Mouse (Mus musculus) liver, embryonic 13.5 days (tissue): ENCODE measurements at regions not wholly inside any gene's neighbourhood (a gene's known extent, or its start where the extent isn't known, plus 50 kb on each side); places are given as distances from the start of the nearest gene placed in this dataset.
"Not testable (repeated sequence)": the region's sequence is repeated elsewhere in the genome, so short reads cannot be mapped to it uniquely, and the experiment has no call there.

Experiments
- ATAC-seq: fragments of 200-750 bp; cut with Nextera tagmentation; 2 replicates; pipeline ENCODE4 v1.8.0; 2017; ENCODE audit warnings: low read depth, mild to moderate bottlenecking, moderate number of reproducible peaks, moderate library complexity
- DNase-seq: peaks from one replicate; pipeline ENCODE4 v3.0.0; 2022
- H3K27ac ChIP-seq: fragments of 300-500 bp; sonication (generic); 2 replicates; pipeline ENCODE4 v1.5.1; 2015; ENCODE audit warnings: moderate library complexity, mild to moderate bottlenecking, inconsistent platforms
- H3K27me3 ChIP-seq: fragments of 300-500 bp; sonication (generic); 2 replicates; pipeline ENCODE4 v1.6.1; 2015; ENCODE audit warnings: mild to moderate bottlenecking, inconsistent platforms
- H3K36me3 ChIP-seq: fragments of 300-500 bp; sonication (generic); 2 replicates; pipeline ENCODE4 v1.6.1; 2015; ENCODE audit warnings: mild to moderate bottlenecking, inconsistent platforms
- H3K4me1 ChIP-seq: fragments of 300-500 bp; sonication (generic); replicated peaks from 2 replicates; pipeline ENCODE4 v1.6.1; 2015; ENCODE audit warnings: inconsistent platforms
- H3K4me2 ChIP-seq: fragments of 300-500 bp; sonication (generic); 2 replicates; pipeline ENCODE4 v1.6.1; 2015; ENCODE audit warnings: inconsistent platforms, mild to moderate bottlenecking, moderate library complexity
- H3K4me3 ChIP-seq: fragments of 300-500 bp; sonication (generic); replicated peaks from 2 replicates; pipeline ENCODE4 v1.5.1; 2015; ENCODE audit warnings: mild to moderate bottlenecking, inconsistent platforms
- H3K9ac ChIP-seq: fragments of 300-500 bp; sonication (generic); 2 replicates; pipeline ENCODE4 v1.6.1; 2015; ENCODE audit warnings: mild to moderate bottlenecking, inconsistent platforms
- H3K9me3 ChIP-seq: fragments of 300-500 bp; sonication (generic); replicated peaks from 2 replicates; pipeline ENCODE4 v1.6.1; 2016; ENCODE audit warnings: inconsistent platforms
- WGBS: fragments of 180-500 bp; shearing (Covaris S2); methylation state at CpG from one replicate; pipeline ENCODE4 v1.1.7; 2015; ENCODE audit not compliant: insufficient replicate concordance; 5-methylcytosine and 5-hydroxymethylcytosine counted together

DNA sequence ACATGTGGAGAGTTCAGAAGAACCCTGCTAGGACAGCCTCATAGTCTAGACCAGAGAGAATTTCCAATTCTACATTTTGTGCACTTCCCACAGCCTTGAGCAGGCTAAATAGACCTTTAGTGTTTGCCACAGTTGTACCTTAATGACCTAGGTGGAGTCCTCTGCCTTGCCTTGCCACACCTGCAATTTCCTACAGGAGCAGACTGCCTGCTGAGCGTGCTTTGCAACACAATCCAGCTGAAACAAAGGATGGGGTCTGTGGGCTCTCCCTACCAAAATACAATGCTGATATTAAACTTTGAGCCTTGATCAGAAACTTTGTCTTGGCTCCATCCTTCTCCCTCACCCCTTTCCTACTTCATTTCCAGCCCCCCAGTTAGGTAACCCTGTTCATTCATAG is 326.0 kb upstream of the Snx7 start:
- Histone ChIP-seq H3K4me2 (no peak overlapping the region), H3K9ac (no peak overlapping the region), H3K4me3 (no peak overlapping the region), H3K4me1 (no peaks in the 10 kb centered on the region), H3K36me3 (no peaks in the 10 kb centered on the region), H3K9me3 (no peaks in the 10 kb centered on the region), H3K27ac (no peak overlapping the region), H3K27me3 (no peaks in the 10 kb centered on the region)
- WGBS = 44% methylated on average over 1 of the region's 1 CpGs
- no peak for DNase-seq
- ATAC-seq = no peak

DNA sequence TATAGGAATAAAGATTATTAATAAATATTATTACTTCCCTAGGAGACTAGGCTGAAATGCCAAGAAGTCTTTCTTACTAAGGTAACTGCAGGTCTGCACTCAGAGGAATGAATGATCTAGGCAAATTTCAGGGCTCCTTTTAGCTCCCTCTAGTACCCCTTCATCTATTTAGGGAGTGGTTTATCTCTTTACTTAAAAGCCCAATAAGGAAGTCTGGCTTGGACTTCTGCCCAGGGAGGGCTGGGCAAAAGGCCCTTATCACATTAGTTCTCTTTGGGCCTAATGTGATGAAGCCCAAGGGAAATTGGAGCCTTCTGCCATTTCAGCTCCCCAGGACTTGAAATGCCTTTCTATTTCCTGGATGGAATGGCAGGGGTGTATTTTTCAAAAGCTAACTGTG is 320.6 kb upstream of the Snx7 start:
- Histone ChIP-seq H3K4me1 (no peaks in the 10 kb centered on the region), H3K36me3 (no peaks in the 10 kb centered on the region), H3K27ac (no peak overlapping the region), H3K4me2 (no peak overlapping the region), H3K4me3 (no peak overlapping the region), H3K9ac (no peak overlapping the region), H3K9me3 (no peaks in the 10 kb centered on the region; the same call in 1 of the 2 replicates), H3K27me3 (no peaks in the 10 kb centered on the region)
- DNase-seq = no peak
- no peak for ATAC-seq

DNA sequence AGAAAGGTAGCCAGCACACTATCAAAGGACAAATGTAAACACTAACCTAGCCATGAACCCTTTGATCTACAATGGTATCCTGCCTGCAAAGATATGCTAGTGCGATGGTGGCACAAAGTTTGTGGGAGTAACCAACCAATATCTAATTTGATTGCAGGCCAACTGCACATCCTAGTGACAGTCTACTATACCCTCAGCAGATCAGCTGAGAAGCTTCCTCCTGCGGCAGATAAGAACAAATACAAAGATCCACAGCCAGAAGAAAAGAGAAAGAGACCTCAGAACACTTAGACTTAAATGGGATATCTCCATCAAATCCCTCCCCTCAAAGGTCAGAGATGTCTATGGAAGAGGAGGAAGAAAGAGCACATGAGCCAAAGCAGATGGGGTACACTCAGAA is 308.7 kb upstream of the Snx7 start:
- DNase-seq = no peak
- Histone ChIP-seq H3K9ac (no peak overlapping the region), H3K4me3 (no peak overlapping the region), H3K27me3 (no peaks in the 10 kb centered on the region), H3K27ac (no peak overlapping the region), H3K4me1 (no peaks in the 10 kb centered on the region), H3K36me3 (no peaks in the 10 kb centered on the region), H3K4me2 (no peak overlapping the region), H3K9me3 (0 out of 2 replicates have a peak, but pooled peaks cover 2% of the 10 kb centered on the region)
- WGBS = 72% methylated on average over 2 of the region's 2 CpGs
- no peak for ATAC-seq

DNA sequence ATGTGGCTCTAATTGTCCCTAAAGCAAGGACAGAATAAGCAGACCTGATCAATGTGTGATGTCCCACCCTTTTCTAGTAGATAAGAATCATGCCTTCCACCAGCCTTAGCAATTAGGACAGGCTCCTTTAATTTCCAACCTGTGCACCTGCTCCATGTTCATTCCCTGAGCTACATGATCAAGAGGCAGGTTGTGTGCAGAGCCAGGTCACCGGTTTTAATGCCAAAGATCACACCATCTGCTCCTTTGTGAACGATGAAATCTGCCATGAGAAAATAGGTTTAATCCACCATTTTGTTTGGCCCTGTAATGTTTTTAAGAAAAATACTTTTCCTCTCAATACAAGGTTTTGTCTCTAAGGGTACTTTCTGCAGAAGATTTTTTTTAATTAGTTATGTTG is 294.2 kb upstream of the Snx7 start:
- no peak for DNase-seq
- H3K27ac ChIP-seq = no peak overlapping the region
- WGBS = 67% methylated on average over 2 of the region's 2 CpGs

DNA sequence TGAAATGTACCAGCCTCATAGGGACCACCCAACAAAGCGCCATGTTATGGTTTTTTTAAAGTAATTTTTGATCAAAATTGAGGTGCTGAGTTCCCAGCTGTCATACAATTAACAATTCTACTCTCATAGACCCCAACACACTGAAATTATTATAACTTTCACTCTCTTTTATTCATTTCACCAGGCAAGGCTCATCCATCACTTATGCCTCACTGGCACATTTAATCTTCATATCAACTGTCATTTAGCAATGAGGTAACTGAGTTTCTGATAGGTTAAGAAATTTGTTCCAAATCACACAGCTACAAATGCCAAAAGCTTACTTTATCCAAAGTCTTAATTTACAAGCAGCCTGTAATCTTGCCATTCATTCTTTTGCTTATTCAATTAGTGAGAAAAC is 276.1 kb upstream of the Snx7 start:
- no peak for ATAC-seq
- Histone ChIP-seq H3K27me3 (no peaks in the 10 kb centered on the region), H3K36me3 (no peaks in the 10 kb centered on the region), H3K4me1 (no peaks in the 10 kb centered on the region), H3K4me3 (no peak overlapping the region), H3K27ac (no peak overlapping the region), H3K9ac (no peak overlapping the region), H3K9me3 (no peaks in the 10 kb centered on the region), H3K4me2 (no peak overlapping the region)
- WGBS = 63% methylated on average over 1 of the region's 1 CpGs
- DNase-seq = no peak

More for the DNA sequence above, 294.2 kb upstream of the Snx7 start:
- Histone ChIP-seq H3K4me2 (no peak overlapping the region), H3K4me3 (no peak overlapping the region), H3K4me1 (no peaks in the 10 kb centered on the region), H3K36me3 (no peaks in the 10 kb centered on the region), H3K9me3 (no peaks in the 10 kb centered on the region), H3K27me3 (no peaks in the 10 kb centered on the region), H3K9ac (no peak overlapping the region)
- ATAC-seq = no peak

DNA sequence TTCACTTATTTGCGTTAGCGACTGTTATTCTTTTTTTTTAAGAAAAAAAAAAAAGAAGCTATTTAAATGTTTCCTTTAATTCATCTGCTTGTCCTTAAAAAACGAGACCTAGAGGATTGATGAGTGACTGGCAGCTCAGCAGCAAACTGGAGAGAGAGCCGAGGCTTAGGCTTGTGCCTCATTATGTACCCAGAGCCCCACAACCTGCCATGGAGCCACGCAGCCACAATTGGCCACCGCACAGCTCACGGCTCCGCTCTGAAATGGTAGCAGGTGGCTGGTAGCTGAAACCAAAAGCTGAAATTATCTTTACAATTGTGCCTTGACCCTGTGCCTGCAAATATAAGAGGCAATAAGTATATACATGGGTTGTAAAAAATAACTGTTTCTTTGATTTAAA is 273.0 kb upstream of the Snx7 start:
- Histone ChIP-seq H3K9ac (no peak overlapping the region), H3K4me1 (no peaks in the 10 kb centered on the region), H3K4me2 (no peak overlapping the region), H3K27ac (no peak overlapping the region), H3K4me3 (no peak overlapping the region), H3K27me3 (no peaks in the 10 kb centered on the region), H3K9me3 (no peaks in the 10 kb centered on the region), H3K36me3 (no peaks in the 10 kb centered on the region)
- ATAC-seq (no peak), DNase-seq (no peak)
- WGBS = 77% methylated on average over 8 of the region's 8 CpGs

DNA sequence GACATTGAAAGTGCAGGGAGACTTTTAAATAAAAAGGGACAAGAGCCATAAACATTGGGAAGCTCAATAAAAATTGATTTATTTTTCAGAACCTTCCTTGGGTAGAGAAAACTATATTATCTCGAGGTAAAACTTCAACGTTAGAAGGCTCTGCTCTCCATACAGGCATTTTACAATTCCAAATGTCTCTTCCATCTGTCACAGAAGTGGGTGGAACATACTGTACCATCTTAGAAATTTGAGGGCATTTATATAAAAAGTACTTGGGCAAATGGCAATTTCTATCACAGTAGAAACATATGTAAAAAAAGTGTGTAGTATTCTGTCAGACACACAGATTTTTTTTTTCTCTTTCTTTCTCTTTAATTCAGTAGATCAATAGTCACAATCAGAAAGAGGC is 271.4 kb upstream of the Snx7 start:
- DNase-seq (no peak), ATAC-seq (no peak)
- H3K27ac ChIP-seq = no peak overlapping the region
- H3K36me3 ChIP-seq = no peaks in the 10 kb centered on the region
- H3K9ac ChIP-seq = no peak overlapping the region
- H3K4me3 ChIP-seq = no peak overlapping the region
- WGBS = 62% methylated on average over 2 of the region's 2 CpGs
- H3K4me2 ChIP-seq = no peak overlapping the region
- no peaks in the 10 kb centered on the region for H3K9me3 ChIP-seq
- H3K27me3 ChIP-seq = no peaks in the 10 kb centered on the region
- no peaks in the 10 kb centered on the region for H3K4me1 ChIP-seq

DNA sequence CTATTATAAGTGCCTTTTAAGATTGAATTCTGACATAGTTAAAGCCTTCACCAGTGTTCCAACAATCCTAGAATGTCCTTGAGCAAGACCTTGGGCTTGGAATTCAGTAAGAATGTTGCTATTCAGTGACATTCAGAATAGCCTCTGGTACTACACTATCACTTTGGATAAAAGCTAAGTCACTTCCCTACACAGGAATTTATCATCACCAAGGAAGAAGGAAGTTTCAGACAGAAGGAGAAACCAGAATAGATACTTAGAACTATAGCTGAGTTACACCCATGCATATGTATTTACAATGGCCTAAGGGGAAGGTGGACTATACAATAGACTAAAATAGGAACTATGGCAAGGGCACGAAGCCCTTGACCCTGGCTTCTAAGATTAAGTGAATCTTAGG is 259.6 kb upstream of the Snx7 start:
- H3K27me3 ChIP-seq, H3K27ac ChIP-seq, H3K9me3 ChIP-seq, H3K4me3 ChIP-seq, DNase-seq, H3K9ac ChIP-seq, H3K4me2 ChIP-seq, H3K36me3 ChIP-seq, H3K4me1 ChIP-seq, ATAC-seq: not testable (repeated sequence)
- WGBS = 44% methylated on average over 1 of the region's 1 CpGs

DNA sequence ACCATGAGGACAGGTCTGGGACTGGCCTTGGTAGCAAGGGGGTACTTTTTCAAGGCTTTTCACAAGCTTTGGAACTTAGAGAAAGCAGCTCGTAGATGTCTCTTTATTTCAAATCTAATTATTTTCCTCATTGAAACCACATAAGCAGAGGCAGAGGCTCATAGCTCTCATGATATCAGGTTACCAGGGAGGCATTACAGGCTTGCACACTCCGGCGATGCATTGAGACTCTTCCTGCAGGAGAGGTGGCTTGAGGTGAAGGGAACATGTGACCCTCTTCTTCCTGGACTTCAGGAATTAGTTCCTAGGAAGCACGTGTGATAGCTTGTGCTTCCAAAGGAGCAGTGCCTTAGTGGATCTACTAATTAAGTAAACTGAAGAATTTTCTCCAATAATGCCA is 233.9 kb upstream of the Snx7 start:
- WGBS = 65% methylated on average over 4 of the region's 4 CpGs
- H3K27ac ChIP-seq = no peak overlapping the region
- H3K27me3 ChIP-seq = no peaks in the 10 kb centered on the region
- H3K4me1 ChIP-seq = no peaks in the 10 kb centered on the region
- DNase-seq (no peak), ATAC-seq (no peak)
- no peak overlapping the region for H3K4me3 ChIP-seq
- no peaks in the 10 kb centered on the region for H3K36me3 ChIP-seq
- no peak overlapping the region for H3K9ac ChIP-seq
- no peaks in the 10 kb centered on the region for H3K9me3 ChIP-seq
- no peak overlapping the region for H3K4me2 ChIP-seq

DNA sequence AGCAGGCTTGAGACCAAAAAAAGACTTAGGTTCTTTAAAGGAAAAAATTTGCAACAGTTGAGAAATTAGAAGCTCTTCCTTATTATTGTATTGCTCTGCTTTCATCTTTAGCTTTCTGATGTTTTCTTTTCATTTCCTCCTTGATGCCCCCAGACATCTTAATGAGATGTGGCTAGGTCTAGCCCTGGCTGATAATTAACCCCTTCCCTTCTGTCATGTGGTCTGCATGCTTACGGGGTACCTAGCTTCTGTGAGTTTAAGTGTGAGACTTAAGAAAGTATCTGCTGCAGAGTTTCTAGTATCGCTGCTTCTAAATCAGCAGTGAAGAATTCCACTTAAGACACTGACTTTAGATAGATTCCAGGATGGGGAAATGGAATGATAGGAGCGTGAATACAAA is 215.8 kb upstream of the Snx7 start:
- 0 out of 2 replicates have a peak, but pooled peaks cover 4% of the 10 kb centered on the region for H3K9me3 ChIP-seq
- ATAC-seq (no peak), DNase-seq (no peak)
- no peaks in the 10 kb centered on the region for H3K27me3 ChIP-seq
- no peak overlapping the region for H3K27ac ChIP-seq
- no peak overlapping the region for H3K4me3 ChIP-seq
- no peak overlapping the region for H3K4me2 ChIP-seq
- 76% methylated on average over 3 of the region's 3 CpGs for WGBS
- no peaks in the 10 kb centered on the region for H3K4me1 ChIP-seq
- H3K9ac ChIP-seq = no peak overlapping the region
- H3K36me3 ChIP-seq = no peaks in the 10 kb centered on the region

DNA sequence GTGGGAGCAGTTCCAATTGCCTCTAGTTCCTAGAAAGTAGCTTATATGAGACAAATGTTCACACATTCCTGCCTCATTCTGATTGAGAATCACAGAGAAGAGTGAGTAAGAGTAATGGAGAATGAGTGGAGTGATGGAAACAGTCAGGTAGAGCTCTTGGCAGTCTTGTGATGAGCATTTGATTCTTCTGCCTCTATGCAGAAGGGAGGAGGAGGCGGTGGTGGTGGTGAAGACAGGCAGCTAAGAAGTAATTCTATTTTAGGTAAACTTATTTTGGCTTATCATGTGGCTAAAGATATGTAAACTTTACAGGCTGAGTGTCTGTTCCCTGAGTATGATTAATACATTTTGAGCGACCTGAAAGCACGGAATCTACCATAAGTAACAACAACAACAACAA is 203.6 kb upstream of the Snx7 start:
- WGBS = 60% methylated on average over 3 of the region's 3 CpGs

DNA sequence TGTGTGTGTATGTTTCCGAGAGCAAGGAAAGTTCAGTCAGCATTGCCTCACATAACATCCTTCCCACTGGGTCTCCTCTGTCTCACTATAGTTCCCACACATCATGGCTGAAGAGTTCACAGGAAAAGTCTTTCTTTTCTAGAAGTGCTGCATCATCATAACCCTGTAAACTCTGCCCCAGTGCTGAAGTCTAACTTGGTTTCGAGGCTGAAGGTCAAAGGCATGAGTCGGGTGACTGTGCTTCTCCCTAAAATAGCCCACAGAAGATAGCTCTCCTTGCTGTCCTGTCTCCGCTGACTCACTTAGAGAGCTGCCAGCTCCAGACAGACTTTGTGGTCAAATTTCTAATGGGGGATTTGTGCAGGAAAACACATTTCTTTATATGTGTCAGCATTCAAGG is 201.4 kb upstream of the Snx7 start:
- H3K4me1 ChIP-seq = no peaks in the 10 kb centered on the region
- WGBS = 23% methylated on average over 4 of the region's 4 CpGs
- H3K4me2 ChIP-seq = no peak overlapping the region
- no peaks in the 10 kb centered on the region for H3K27me3 ChIP-seq
- DNase-seq = no peak
- H3K9ac ChIP-seq = no peak overlapping the region
- no peak overlapping the region for H3K27ac ChIP-seq
- ATAC-seq = 0 out of 2 replicates have a peak, but pooled peaks have one; percentile 23
- H3K36me3 ChIP-seq = no peaks in the 10 kb centered on the region
- H3K4me3 ChIP-seq = no peak overlapping the region
- H3K9me3 ChIP-seq = no peaks in the 10 kb centered on the region

More for the DNA sequence above, 203.6 kb upstream of the Snx7 start:
- H3K9me3 ChIP-seq = no peaks in the 10 kb centered on the region
- no peak overlapping the region for H3K4me2 ChIP-seq
- H3K27ac ChIP-seq = no peak overlapping the region
- H3K9ac ChIP-seq = no peak overlapping the region
- no peaks in the 10 kb centered on the region for H3K27me3 ChIP-seq
- H3K4me3 ChIP-seq = no peak overlapping the region
- H3K36me3 ChIP-seq = no peaks in the 10 kb centered on the region
- no peak for DNase-seq
- no peaks in the 10 kb centered on the region for H3K4me1 ChIP-seq
- no peak for ATAC-seq

DNA sequence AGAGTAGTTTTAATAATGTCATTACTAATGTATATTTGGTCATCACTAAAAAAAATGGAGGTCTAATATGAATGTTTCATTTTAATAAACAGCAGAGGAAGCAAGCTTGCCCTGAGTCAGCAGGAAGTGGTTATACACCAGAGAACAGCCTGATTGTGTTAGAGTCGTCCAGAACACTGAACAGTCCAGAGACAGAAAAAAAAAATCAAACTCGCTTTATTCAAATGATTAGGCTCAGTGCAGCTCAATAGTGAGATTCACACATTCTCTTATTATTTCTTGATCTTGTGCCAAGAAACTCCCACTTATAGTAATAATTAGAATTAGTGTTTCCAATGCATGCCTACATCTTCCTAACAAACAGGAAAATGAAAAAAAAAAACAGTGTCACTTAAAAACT is 194.9 kb upstream of the Snx7 start:
- Histone ChIP-seq H3K4me1 (no peaks in the 10 kb centered on the region), H3K4me3 (no peak overlapping the region), H3K4me2 (no peak overlapping the region), H3K27me3 (no peaks in the 10 kb centered on the region), H3K9ac (no peak overlapping the region), H3K9me3 (no peaks in the 10 kb centered on the region), H3K36me3 (no peaks in the 10 kb centered on the region), H3K27ac (no peak overlapping the region)
- no peak for ATAC-seq
- DNase-seq = no peak
- WGBS = 23% methylated on average over 2 of the region's 2 CpGs
